Mouse (Mus musculus): ENCODE data around the gene Pop7. TPM values are rescaled to one million over a fixed set of nuclear protein-coding genes. Genes with fewer than 3 reads are reported as not detected.

The Pop7 gene
- total and polyA plus RNA-seq, 3 experiments: 61.1 to 79.8 TPM; not detected in 1

DNA sequence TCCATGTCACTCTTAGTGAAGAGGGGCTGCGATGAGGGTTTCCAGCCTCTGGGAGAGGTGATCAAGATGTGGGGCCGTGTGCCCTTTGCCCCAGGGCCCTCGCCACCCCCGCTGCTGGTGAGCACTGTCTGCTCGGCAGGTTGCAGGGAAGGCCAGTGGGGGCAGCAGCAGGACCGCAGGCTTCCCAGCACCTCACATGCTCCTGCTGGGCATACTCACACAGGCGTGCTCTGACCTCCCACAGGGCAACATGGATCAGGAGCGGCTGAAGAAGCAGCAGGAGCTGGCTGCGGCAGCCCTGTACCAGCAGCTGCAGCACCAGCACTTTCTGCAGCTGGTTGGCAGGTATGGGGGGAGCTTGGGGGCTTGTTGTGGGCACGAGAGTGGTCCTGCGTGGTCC, 20.4 kb upstream of the Pop7 start:
- peaks cover 0 to 6% of the 10 kb centered on the region in 2 experiments; a peak in 2 of 4 replicates for H3K36me3 ChIP-seq (ENCODE audit: control insufficient read depth in 1 of 2, insufficient read depth in 2 of 2, low read length in 2 of 2)
- no peaks in the 10 kb centered on the region for H3K79me2 ChIP-seq (ENCODE audit: control insufficient read depth, insufficient read depth, low read length, poor library complexity)
- no peaks in the 10 kb centered on the region for H3K27me3 ChIP-seq (ENCODE audit: control insufficient read depth in 1 of 2, insufficient read depth in 2 of 2, low read length in 2 of 2)
- H3K4me3 ChIP-seq (ENCODE audit: control insufficient read depth in 1 of 2, insufficient read depth in 1 of 2, low read depth in 2 of 2, low read length in 2 of 2): no peak overlapping the region
- TF ChIP-seq NRF1 (IDR thresholded peaks at IDR 0.05; ENCODE audit: insufficient read depth, low read depth, low read length, poor library complexity, severe bottlenecking): no peak
- TF ChIP-seq BHLHE40 (IDR thresholded peaks at IDR 0.05; ENCODE audit: borderline replicate concordance, low read depth, low read length): no peak
- no peak for TF ChIP-seq MAZ (IDR thresholded peaks at IDR 0.05; ENCODE audit: low read depth, low read length)
- TF ChIP-seq USF2 (IDR thresholded peaks at IDR 0.05; ENCODE audit: borderline replicate concordance in 1 of 2, insufficient read depth in 1 of 2, low read depth in 1 of 2, low read length in 2 of 2): no peak
- no peak for TF ChIP-seq MYB (IDR thresholded peaks at IDR 0.05; ENCODE audit: low read depth, low read length)
- TF ChIP-seq MYC (IDR thresholded peaks at IDR 0.05; ENCODE audit: low read depth, low read length): no peak
- TF ChIP-seq NELFE (IDR thresholded peaks at IDR 0.05; ENCODE audit: low read depth, low read length): no peak
- no peak for TF ChIP-seq GABPA (IDR thresholded peaks at IDR 0.05; ENCODE audit: low read depth, low read length)
- no peak for TF ChIP-seq JUND (IDR thresholded peaks at IDR 0.05; ENCODE audit: low read depth, low read length)
- TF ChIP-seq ETS1 (IDR thresholded peaks at IDR 0.05; ENCODE audit: low read depth, low read length): no peak
- TF ChIP-seq RAD21 (IDR thresholded peaks at IDR 0.05; ENCODE audit: low read depth, low read length): no peak
- TF ChIP-seq ZNF384 (IDR thresholded peaks at IDR 0.05; ENCODE audit: low read depth, low read length): no peak
- no peak for TF ChIP-seq SMC3 (IDR thresholded peaks at IDR 0.05; ENCODE audit: low read depth, low read length)
- TF ChIP-seq ZC3H11A (IDR thresholded peaks at IDR 0.05; ENCODE audit: low read depth, low read length): no peak
- no peak for TF ChIP-seq UBTF (IDR thresholded peaks at IDR 0.05; ENCODE audit: borderline replicate concordance, insufficient read depth, low read depth, low read length)
- no peak for TF ChIP-seq HCFC1 (IDR thresholded peaks at IDR 0.05; ENCODE audit: low read depth, low read length)
- no peak for TF ChIP-seq POLR2AphosphoS2 (IDR thresholded peaks at IDR 0.05; ENCODE audit: low read length)
- no peak for TF ChIP-seq ZKSCAN1 (IDR thresholded peaks at IDR 0.05; ENCODE audit: low read depth, low read length)
- DNase-seq (ENCODE audit: low read depth, low spot score): no peak
- H3K9me3 ChIP-seq (replicated peaks; ENCODE audit: insufficient read depth, low read length): no peaks in the 10 kb centered on the region
- H3K4me1 ChIP-seq (ENCODE audit: control insufficient read depth in 1 of 2, insufficient read depth in 2 of 2, low read length in 2 of 2): no peaks in the 10 kb centered on the region
- H3K27ac ChIP-seq (ENCODE audit: control insufficient read depth, low read depth, low read length): no peak overlapping the region
- H3K9ac ChIP-seq (ENCODE audit: control insufficient read depth, low read depth, low read length, poor library complexity, severe bottlenecking): no peak overlapping the region

DNA sequence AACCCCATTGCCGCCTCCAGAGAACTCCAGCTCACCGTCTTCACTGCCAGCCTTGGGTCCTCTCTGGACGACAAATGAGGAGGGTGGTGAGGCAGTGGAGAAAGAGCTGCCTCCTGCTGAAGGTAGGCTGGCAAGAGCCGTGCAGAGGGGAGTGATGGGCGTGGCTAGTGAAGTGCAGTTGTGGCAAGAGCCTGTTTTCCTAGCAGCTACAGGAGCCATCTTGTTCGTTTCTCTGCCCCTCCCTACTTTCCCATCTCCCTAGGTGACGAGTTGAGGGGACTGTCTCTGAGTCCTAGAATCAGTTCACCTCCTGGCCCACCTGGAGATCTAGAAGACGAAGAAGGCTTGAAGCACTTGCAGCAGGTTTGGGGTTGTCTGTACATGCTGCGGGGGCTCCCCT, 19.5 kb upstream of the Pop7 start:
- no peaks in the 10 kb centered on the region for H3K27me3 ChIP-seq (ENCODE audit: control insufficient read depth in 1 of 2, insufficient read depth in 2 of 2, low read length in 2 of 2)
- no peak overlapping the region for H3K4me3 ChIP-seq (ENCODE audit: control insufficient read depth in 1 of 2, insufficient read depth in 1 of 2, low read depth in 2 of 2, low read length in 2 of 2)
- peaks cover 0 to 4% of the 10 kb centered on the region in 2 experiments; a peak in 2 of 4 replicates for H3K36me3 ChIP-seq (ENCODE audit: control insufficient read depth in 1 of 2, insufficient read depth in 2 of 2, low read length in 2 of 2)
- TF ChIP-seq JUND (IDR thresholded peaks at IDR 0.05; ENCODE audit: low read depth, low read length): no peak
- no peak for TF ChIP-seq GABPA (IDR thresholded peaks at IDR 0.05; ENCODE audit: low read depth, low read length)
- no peak for TF ChIP-seq CHD2 (IDR thresholded peaks at IDR 0.05; ENCODE audit: low read length)
- TF ChIP-seq CHD1 (IDR thresholded peaks at IDR 0.05; ENCODE audit: low read depth, low read length): no peak
- TF ChIP-seq E2F4 (IDR thresholded peaks at IDR 0.05; ENCODE audit: borderline replicate concordance, low read depth, low read length): no peak
- no peak for TF ChIP-seq MXI1 (IDR thresholded peaks at IDR 0.05; ENCODE audit: low read depth, low read length)
- no peak for TF ChIP-seq MAZ (IDR thresholded peaks at IDR 0.05; ENCODE audit: low read depth, low read length)
- TF ChIP-seq ZNF384 (IDR thresholded peaks at IDR 0.05; ENCODE audit: low read depth, low read length): no peak
- TF ChIP-seq POLR2AphosphoS2 (IDR thresholded peaks at IDR 0.05; ENCODE audit: low read length): no peak
- no peak for TF ChIP-seq HCFC1 (IDR thresholded peaks at IDR 0.05; ENCODE audit: low read depth, low read length)
- no peak for TF ChIP-seq ZKSCAN1 (IDR thresholded peaks at IDR 0.05; ENCODE audit: low read depth, low read length)
- TF ChIP-seq SIN3A (IDR thresholded peaks at IDR 0.05; ENCODE audit: low read length): no peak
- no peak for TF ChIP-seq GATA1 (IDR thresholded peaks at IDR 0.05; ENCODE audit: low read depth, low read length)
- no peak for TF ChIP-seq POLR2A (IDR thresholded peaks at IDR 0.05; ENCODE audit: control insufficient read depth in 1 of 2, insufficient read depth in 1 of 2, low read depth in 1 of 2, low read length in 2 of 2, poor library complexity in 1 of 2)
- no peak for TF ChIP-seq ELF1 (IDR thresholded peaks at IDR 0.05; ENCODE audit: low read depth, low read length)
- TF ChIP-seq NRF1 (IDR thresholded peaks at IDR 0.05; ENCODE audit: insufficient read depth, low read depth, low read length, poor library complexity, severe bottlenecking): no peak
- no peak for TF ChIP-seq ZC3H11A (IDR thresholded peaks at IDR 0.05; ENCODE audit: low read depth, low read length)
- no peak for TF ChIP-seq TBP (IDR thresholded peaks at IDR 0.05; ENCODE audit: low read depth, low read length)
- H3K79me2 ChIP-seq (ENCODE audit: control insufficient read depth, insufficient read depth, low read length, poor library complexity): no peaks in the 10 kb centered on the region
- no peaks in the 10 kb centered on the region for H3K9me3 ChIP-seq (replicated peaks; ENCODE audit: insufficient read depth, low read length)
- no peak for DNase-seq (ENCODE audit: low read depth, low spot score)
- H3K27ac ChIP-seq (ENCODE audit: control insufficient read depth, low read depth, low read length): no peak overlapping the region
- no peaks in the 10 kb centered on the region for H3K4me1 ChIP-seq (ENCODE audit: control insufficient read depth in 1 of 2, insufficient read depth in 2 of 2, low read length in 2 of 2)
- no peak overlapping the region for H3K9ac ChIP-seq (ENCODE audit: control insufficient read depth, low read depth, low read length, poor library complexity, severe bottlenecking)
